Mouse (Mus musculus) brain, embryonic 14.5 days (tissue): ENCODE data around the gene Mapk3. TPM values are rescaled to one million over a fixed set of nuclear protein-coding genes. Genes with fewer than 3 reads are reported as not detected.

Experiments used
- DNase-seq: peaks from one replicate; pipeline ENCODE4 v3.0.0-alpha.2; 2011; ENCODE audit warnings: low read depth
- CTCF ChIP-seq: fragments of 200-500 bp; IDR thresholded peaks from 2 replicates; pipeline ENCODE4 v1.5.1; 2012; ENCODE audit warnings: inconsistent platforms, mild to moderate bottlenecking, moderate library complexity, borderline replicate concordance; ENCODE audit not compliant: insufficient read depth, insufficient read length; ENCODE audit errors: extremely low read depth
- POLR2A ChIP-seq: fragments of 200-500 bp; IDR thresholded peaks from 2 replicates; pipeline ENCODE4 v1.6.1; 2012; ENCODE audit warnings: mild to moderate bottlenecking, inconsistent platforms, borderline replicate concordance; ENCODE audit not compliant: poor library complexity, insufficient read depth, insufficient read length, severe bottlenecking; ENCODE audit errors: extremely low read depth
- polyA plus RNA-seq: library from polyadenylated mRNA; depleted of rRNA; stranded (reverse); fragments of >200 nt; gene quantifications from 2 replicates; pipeline ENCODE4 v1.2.3, GENCODE M21; 2012

The Mapk3 gene
- polyA plus RNA-seq, 1 experiment = 224 TPM

DNA sequence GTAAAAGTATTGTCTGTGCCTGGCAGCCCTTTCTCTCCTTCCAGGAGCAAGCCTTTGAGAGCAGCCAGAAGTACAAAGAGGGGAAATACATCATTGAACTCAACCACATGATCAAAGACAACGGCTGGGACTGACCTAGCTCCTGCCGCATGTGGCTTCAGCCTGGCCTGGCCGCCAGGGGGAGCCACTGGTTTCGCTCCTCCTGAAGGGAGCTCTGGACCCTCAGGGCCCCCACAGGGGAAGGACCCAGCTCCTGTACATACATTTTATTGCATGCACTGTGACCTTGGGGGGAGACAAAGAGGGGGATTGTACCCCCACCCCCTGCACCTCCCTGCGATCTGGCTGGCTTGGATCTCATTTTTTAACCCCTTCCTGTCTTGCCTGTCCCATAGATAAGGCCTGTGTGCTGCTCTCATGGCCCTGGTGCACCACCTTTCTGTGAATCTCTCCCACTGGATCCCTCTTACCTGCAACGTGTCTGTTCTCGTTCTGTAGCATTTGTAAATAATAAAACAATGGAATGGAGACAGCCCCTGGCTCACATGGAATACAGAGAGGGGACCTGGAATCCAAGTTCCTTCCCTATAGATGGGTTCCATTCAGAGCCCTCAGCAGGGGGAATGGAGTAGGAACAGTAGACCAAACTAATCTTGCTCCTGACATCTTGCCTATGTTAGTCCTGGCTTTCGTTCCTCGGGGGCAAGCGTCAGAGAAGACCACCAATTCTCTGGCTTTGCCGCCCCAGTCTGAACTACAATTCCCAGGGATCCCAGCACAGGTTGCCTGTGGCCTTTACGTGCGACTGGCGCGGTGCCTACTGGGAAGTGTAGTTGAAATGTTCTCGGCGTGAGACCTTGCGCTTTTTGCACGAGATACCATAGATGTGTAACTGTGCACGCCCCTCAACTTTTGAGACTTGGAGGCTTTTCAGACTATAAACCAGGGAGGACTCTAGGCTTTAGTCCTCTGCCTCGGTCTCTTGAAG, 20.9 kb downstream of the Mapk3 start:
- TF ChIP-seq CTCF (peak; percentile 95), POLR2A (no peak)
- DNase-seq = peak; percentile 97

DNA sequence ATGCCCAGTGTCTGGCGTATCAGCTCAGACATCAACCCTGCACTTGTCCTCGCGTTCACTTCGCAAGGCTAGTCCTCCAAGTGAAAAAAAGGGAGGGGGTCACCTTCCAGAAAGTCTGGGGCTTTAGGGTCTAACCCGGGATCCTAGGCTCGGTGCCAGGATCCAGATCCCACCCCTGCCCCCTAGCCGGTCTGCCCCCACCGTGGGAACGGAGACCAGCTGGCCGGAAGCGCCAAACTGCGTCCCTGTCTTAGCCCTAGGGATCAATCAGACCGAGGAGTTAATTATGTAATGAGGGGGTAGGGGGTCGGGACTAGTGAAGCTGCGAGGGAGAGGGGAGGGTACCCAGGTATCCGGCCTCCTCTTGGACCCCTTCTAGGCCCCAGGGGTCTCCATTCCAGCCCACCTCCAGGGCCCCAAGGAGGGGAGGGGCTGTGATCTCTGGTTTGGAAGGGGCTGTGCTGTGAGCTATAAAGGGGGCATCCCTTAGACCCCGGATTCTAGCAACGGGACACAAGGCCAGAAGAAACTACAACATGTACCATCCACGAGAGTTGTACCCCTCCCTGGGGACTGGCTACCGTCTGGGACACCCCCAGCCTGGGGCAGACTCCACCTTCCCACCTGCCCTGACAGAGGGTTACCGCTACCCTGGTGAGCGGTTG, 21.7 kb downstream of the Mapk3 start, which contains the start of gene Tbx6:
Gene Tbx6, plus strand, starts transcription at position 513 of the 665 bp plus-strand sequence.
- TF ChIP-seq POLR2A (no peak), CTCF (no peak)
- no peak for DNase-seq

- no peak for TF ChIP-seq CTCF
- no peak for TF ChIP-seq POLR2A
- DNase-seq = no peak
Observed at GRCm38 (mm10) chr7:126781661-126782370, 22.4 kb downstream of the Mapk3 start.

- TF ChIP-seq POLR2A (no peak), CTCF (no peak)
- no peak for DNase-seq
Observed at GRCm38 (mm10) chr7:126782693-126783092, 23.3 kb downstream of the Mapk3 start.

DNA sequence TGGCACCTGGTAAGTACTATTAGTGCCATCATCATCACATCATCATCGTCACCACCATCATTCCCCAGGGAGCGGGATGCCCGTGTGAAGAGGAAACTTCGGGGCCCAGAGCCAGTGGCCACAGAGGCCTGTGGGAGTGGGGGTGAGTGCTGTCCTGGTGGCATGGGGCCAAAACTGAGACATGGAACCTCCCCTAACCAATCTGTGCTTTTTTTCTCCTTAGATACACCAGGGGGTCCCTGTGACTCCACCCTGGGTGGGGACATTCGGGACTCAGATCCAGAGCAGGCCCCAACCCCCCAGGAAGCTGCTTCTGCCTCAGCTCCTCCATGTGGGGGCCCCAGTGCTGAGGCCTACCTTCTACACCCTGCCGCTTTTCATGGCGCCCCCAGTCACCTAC, 25.1 kb downstream of the Mapk3 start:
- DNase-seq = no peak

DNA sequence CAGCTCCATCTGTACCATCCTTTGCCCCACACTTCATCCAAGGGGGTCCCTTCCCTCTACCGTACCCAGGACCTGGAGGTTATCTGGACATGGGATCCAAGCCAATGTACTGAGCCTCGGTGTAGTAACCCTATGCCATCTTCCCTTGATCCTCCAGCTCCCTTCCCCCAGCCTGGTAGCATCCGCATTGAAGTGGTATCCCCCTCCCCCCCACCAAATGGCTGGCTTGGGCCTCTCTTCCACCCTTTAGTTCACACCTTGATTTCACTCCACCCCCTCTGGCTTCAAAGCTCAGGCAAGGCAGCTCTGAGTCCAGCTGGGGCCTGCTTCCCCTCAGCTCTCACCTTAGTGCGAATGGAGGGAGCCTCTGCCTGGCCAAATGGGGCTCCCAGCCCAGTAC, 25.7 kb downstream of the Mapk3 start:
- TF ChIP-seq POLR2A (no peak), CTCF (no peak)
- DNase-seq = no peak

More for the DNA sequence above, 25.1 kb downstream of the Mapk3 start:
- TF ChIP-seq CTCF (no peak), POLR2A (no peak)

- TF ChIP-seq CTCF = no peak
- TF ChIP-seq POLR2A = no peak
- DNase-seq = no peak
Observed at GRCm38 (mm10) chr7:126786142-126786541, 26.7 kb downstream of the Mapk3 start.

DNA sequence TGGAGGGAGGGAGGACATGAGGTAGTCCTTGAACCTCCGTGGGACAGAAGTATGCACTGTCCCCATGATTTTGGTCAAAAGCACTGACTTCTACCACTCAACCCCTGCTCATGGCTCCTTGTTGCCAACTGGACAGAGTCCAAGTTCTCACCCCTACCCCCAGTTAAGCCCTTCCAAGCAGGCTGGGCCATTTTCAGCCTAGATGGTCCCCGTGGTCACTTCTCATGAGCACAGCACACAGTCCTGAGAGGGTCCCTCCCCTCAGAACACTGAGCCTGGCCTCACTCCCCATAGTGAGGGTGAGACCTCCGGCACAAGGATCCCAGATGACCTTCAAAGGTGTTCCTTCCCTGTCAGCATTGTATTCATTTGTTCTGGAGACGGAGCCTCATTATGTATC, 29.7 kb downstream of the Mapk3 start:
- TF ChIP-seq POLR2A = no peak
- no peak for DNase-seq

- peak; percentile 99 for DNase-seq
- TF ChIP-seq POLR2A (peak; percentile 64), CTCF (no peak)
Observed at GRCm38 (mm10) chr7:126791851-126792720, 32.7 kb downstream of the Mapk3 start, which contains the start of gene Ppp4c. TSS of gene Ppp4c (minus strand) at chr7:126792496.

DNA sequence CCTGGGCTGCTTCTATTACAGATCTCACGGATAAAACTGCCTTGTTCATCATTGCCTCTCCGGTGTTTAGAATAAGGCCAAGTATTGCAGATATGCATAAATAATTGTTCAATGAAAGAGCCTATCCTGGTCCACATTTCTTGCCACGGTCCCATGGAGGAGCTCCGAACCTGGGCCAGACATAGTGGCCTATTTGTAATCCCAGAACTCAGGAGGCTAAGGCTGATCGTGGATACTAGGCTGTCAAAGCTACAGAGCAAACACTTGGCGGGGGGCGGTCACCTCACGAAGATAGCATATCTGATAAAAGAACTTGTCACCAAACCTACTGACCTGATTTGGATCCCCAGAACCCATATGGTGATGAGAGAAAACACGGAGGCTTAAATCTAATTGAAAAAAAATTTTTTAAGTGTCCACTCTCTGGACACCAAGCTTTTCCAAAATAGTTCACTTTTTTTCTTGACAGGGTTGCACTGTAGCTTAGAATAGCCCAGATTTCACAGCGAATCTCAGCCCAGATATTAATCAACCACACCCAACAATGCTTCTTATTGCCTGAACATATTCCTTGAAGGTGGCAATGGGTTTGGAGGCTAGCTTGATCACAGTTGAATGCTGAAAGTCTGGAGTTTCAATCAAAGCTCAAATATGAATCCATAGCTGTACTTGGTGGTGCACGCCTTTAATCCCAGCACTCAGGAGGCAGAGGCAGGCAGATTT, 33.5 kb downstream of the Mapk3 start:
- DNase-seq = no peak
- TF ChIP-seq CTCF = no peak
- TF ChIP-seq POLR2A = no peak
